Mouse (Mus musculus): ENCODE data around the gene Gm17018. TPM values are rescaled to one million over a fixed set of nuclear protein-coding genes. Genes with fewer than 3 reads are reported as not detected.

The Gm17018 gene
- total RNA-seq, 2 experiments from 2014 or later, result 0.68 to 1.2 TPM

- no peak for ATAC-seq (replicated peaks; ENCODE audit: low FRiP score, poor library complexity, severe bottlenecking)
Measured at GRCm38 (mm10) chr19:45616735-45617134, 56.3 kb downstream of the Gm17018 start.

- no peak for ATAC-seq (replicated peaks; ENCODE audit: low FRiP score, poor library complexity, severe bottlenecking)
Measured at GRCm38 (mm10) chr19:45618184-45618583, 57.8 kb downstream of the Gm17018 start.

GRCm38 (mm10) chr19:45619744-45620501 is 59.5 kb downstream of the Gm17018 start:
- no peak for ATAC-seq (replicated peaks; ENCODE audit: low FRiP score, poor library complexity, severe bottlenecking)

- no peak for ATAC-seq (replicated peaks; ENCODE audit: low FRiP score, poor library complexity, severe bottlenecking)
Measured at GRCm38 (mm10) chr19:45621061-45621460, 60.6 kb downstream of the Gm17018 start.

DNA sequence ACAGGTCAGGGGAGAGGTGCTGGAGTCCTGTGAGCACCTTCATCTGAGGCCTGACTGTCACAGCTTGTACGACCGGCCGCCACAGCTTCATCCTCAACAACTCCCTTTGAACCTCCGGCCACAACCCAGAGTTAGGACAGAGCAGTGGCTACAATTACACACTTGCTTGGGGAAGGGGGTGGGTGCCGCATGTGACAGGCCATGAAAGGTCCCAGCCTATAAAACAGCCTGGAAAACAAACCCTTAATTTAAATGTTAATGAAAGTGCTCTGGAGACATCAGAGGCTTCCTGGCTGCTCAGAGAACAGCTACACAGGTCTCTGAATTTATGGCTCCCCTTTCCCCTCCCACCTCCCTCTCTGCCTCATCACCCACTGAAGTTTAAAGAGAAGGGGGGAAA is 61.7 kb downstream of the Gm17018 start:
- no peak for ATAC-seq (replicated peaks; ENCODE audit: low FRiP score, poor library complexity, severe bottlenecking)

DNA sequence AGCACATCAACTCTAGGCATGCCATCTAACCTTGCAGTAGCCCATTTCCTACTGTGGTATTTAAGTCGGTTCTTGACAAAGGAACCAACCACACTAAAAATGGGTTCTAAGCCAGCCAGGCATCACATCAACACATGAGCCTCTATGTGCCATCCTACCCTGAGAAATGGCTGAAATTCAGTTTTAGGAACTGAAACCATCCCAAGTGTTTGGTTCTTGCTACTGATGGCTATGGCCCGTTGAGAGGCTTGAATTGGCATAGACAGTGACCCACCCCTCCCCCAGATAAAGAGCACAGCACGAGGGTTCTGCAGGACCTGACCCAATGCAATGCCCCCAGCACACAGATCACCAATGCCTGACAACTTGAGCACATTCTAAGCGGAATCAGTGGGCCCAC is 63.3 kb downstream of the Gm17018 start:
- no peak for ATAC-seq (replicated peaks; ENCODE audit: low FRiP score, poor library complexity, severe bottlenecking)

- no peak for ATAC-seq (replicated peaks; ENCODE audit: low FRiP score, poor library complexity, severe bottlenecking)
Measured at GRCm38 (mm10) chr19:45627036-45627435, 66.6 kb downstream of the Gm17018 start.

- ATAC-seq (replicated peaks; ENCODE audit: low FRiP score, poor library complexity, severe bottlenecking), result no peak
Measured at GRCm38 (mm10) chr19:45628649-45629048, 68.2 kb downstream of the Gm17018 start.

GRCm38 (mm10) chr19:45629219-45629618 is 68.8 kb downstream of the Gm17018 start:
- peak; percentile 55; the same call in 1 of the 2 replicates for ATAC-seq (replicated peaks; ENCODE audit: low FRiP score, poor library complexity, severe bottlenecking)

Other genes with a start within 250 kb of the Gm17018 start
- 357 and 382 TPM in 2 replicates for gene Btrc, start 196.9 kb upstream of the Gm17018 start, total RNA-seq (2015; ENCODE audit: low replicate concordance)
- 645 and 662 TPM in 2 replicates for gene Btrc, start 196.9 kb upstream of the Gm17018 start, total RNA-seq (2017; ENCODE audit: low replicate concordance)
- gene Poll, start 84 bp upstream of the Gm17018 start, total RNA-seq (2015; ENCODE audit: low replicate concordance), result 1.3 TPM in 1 of 2 replicates, not detected in the other
- 1.5 and 2.3 TPM in 2 replicates for gene Poll, start 84 bp upstream of the Gm17018 start, total RNA-seq (2017; ENCODE audit: low replicate concordance)
- 8.5 and 27.4 TPM in 2 replicates for gene Fbxw4, start 99.7 kb downstream of the Gm17018 start, total RNA-seq (2015; ENCODE audit: low replicate concordance)
- 6.0 and 26.9 TPM in 2 replicates for gene Fbxw4, start 99.7 kb downstream of the Gm17018 start, total RNA-seq (2017; ENCODE audit: low replicate concordance)
- gene Fgf8, start 182.3 kb downstream of the Gm17018 start, total RNA-seq (2015; ENCODE audit: low replicate concordance), result not detected in 2 replicates
- not detected in 2 replicates for gene Fgf8, start 182.3 kb downstream of the Gm17018 start, total RNA-seq (2017; ENCODE audit: low replicate concordance)
- 11.1 and 12.3 TPM in 2 replicates for gene Npm3, start 189.0 kb downstream of the Gm17018 start, total RNA-seq (2015; ENCODE audit: low replicate concordance)
- 9.4 and 22.3 TPM in 2 replicates for gene Npm3, start 189.0 kb downstream of the Gm17018 start, total RNA-seq (2017; ENCODE audit: low replicate concordance)
- 124 and 142 TPM in 2 replicates for gene Mgea5, start 223.2 kb downstream of the Gm17018 start, total RNA-seq (2015; ENCODE audit: low replicate concordance)
- gene Mgea5, start 223.2 kb downstream of the Gm17018 start, total RNA-seq (2017; ENCODE audit: low replicate concordance), result 257 and 309 TPM in 2 replicates